Mouse (Mus musculus) liver, adult 10 weeks (tissue): Measurements from ENCODE around the gene Hist1h3c. TPM values are rescaled to one million over a fixed set of nuclear protein-coding genes. Genes with fewer than 3 reads are reported as not detected.

ENCODE experiments used
- polyA plus RNA-seq: library from polyadenylated mRNA; stranded (reverse); fragments of 350-450 nt; fragmentation: Illumina TruSeq; extraction: RNeasy Lipid Tissue Mini Kit (QIAGEN cat#74804); gene quantifications from one replicate; pipeline ENCODE4 v1.2.3, GENCODE M21; 2014; ENCODE audit warnings: low read depth, low replicate concordance

Hist1h3c gene
- polyA plus RNA-seq, result not detected

DNA sequence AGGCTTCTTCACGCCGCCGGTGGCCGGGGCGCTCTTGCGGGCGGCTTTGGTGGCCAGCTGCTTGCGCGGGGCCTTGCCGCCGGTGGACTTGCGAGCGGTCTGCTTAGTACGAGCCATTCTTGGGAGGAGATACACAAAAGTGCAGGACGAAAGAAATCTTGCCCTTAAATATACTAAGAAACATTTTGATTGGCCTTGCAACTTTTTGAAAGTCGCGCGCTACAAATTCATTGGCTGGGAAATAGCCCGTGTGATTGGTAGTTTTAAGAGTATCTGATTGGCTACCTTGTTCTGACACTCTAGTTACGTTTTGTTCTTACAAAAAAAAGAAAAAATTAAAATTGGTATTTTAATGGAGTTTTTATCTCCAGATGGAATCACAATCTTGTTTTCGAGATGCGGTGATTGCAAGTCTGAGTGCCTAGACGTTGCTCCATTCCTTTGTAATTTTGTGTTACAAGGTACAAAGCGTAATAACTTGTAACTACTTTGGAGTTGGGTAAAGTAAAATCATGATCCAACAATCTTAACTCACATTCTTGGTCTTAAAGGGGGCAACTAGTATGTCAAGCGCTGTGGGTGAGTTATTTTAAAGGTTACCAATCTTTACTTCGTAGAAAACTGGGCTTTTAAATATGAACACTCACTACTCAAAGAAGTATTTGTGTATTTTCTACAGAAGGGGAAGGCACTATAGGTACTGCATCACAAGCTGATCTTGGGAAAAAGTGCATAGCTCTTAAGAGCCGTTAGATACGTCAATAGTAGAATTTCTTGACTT, at the start of gene Hist1h3c:
Hist1h3c (minus strand) TSS at position 222 of the 781 bp plus-strand sequence.

GRCm38 (mm10) chr13:23769613-23770012, 24.2 kb upstream of the Hist1h3c start, which contains the start of gene Trim38:
Trim38 (plus strand) TSS chr13:23769913.

GRCm38 (mm10) chr13:23763586-23764323, 18.4 kb upstream of the Hist1h3c start, which contains the start of gene Hist1h1a:
Hist1h1a (plus strand) TSS chr13:23763666.

DNA sequence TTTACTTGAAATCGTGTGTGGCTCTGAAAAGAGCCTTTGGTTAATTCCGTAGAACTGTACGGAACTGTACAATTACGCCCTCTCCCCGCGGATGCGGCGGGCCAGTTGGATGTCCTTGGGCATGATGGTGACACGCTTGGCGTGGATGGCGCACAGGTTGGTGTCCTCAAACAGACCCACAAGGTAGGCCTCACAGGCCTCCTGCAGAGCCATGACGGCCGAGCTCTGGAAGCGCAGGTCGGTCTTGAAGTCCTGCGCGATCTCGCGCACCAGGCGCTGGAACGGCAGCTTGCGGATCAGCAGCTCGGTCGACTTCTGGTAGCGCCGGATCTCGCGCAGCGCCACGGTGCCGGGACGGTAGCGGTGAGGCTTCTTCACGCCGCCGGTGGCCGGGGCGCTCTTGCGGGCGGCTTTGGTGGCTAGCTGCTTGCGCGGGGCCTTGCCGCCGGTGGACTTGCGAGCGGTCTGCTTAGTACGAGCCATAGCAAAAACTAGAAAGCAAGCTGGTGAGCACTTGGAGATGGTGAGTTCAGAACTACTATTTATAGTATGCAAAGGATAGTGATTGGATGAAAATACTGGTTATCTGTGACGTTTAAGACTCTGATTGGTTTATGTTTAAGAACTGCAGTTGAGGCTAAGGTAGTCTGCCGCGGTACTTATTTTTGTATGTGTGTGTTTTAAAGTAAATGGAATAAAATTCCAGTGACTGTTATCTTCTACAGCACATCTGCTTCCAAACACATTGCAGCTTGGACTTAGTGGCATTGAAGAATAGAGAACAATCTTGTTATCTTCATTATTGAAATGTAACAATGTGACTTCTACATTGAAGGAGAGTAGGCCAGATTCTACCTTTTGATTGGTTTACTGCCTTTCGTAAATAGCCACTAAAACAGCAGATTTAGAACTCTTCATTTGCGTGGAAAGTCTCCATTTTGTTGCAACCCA, 16.7 kb upstream of the Hist1h3c start, which contains the start of gene Hist1h3a:
Hist1h3a (minus strand) TSS at position 516 of the 951 bp plus-strand sequence.

GRCm38 (mm10) chr13:23760972-23761864, 15.8 kb upstream of the Hist1h3c start, which contains the start of gene Hist1h4a:
Hist1h4a (minus strand) TSS chr13:23761230.

DNA sequence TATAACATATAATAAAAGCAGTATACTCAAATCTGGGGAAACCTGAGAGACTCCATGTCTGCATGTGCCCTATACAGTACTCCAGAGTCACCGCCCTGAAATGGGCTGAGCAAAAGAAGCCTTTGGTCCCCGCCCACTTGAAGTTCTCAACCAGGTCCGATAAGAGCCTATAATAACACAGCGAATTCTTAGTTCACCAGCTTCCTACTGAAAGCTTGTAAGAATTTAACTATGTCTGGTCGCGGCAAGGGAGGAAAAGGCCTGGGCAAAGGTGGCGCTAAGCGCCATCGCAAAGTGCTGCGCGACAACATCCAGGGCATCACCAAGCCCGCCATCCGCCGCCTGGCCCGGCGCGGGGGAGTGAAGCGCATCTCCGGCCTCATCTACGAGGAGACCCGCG, 11.4 kb upstream of the Hist1h3c start, which contains the start of gene Hist1h4b:
Hist1h4b (plus strand) TSS at position 224 of the 400 bp plus-strand sequence.

GRCm38 (mm10) chr13:23752067-23752741, 6.8 kb upstream of the Hist1h3c start, which contains the start of gene Hist1h3b:
Hist1h3b (plus strand) TSS chr13:23752267.

DNA sequence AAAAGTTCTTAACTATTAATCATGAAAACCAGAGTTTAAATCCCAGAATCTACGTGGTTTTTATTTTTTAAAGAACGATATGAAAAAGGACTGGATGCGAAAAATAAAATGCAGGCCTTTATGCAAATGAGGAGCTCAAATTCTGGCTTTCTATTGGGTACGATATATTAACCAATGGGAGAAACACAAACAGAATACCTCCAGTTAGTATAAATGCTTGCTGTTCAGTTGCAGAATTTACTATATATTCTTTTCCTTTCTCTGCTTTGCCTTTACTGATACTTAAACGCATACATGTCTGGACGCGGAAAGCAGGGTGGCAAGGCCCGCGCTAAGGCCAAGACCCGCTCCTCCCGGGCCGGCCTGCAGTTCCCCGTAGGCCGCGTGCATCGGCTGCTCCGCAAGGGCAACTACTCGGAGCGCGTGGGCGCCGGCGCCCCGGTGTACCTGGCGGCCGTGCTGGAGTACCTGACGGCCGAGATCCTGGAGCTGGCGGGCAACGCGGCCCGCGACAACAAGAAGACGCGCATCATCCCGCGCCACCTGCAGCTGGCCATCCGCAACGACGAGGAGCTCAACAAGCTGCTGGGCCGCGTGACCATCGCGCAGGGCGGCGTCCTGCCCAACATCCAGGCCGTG, 5.6 kb upstream of the Hist1h3c start, which contains the start of gene Hist1h2ab:
Hist1h2ab (plus strand) TSS at position 288 of the 639 bp plus-strand sequence.

GRCm38 (mm10) chr13:23746201-23747080, 1.0 kb upstream of the Hist1h3c start, which contains the start of gene Hist1h2bb:
Hist1h2bb (plus strand) TSS chr13:23746734.

GRCm38 (mm10) chr13:23738677-23739068, 6.7 kb downstream of the Hist1h3c start, which contains the start of gene Hist1h1c:
Hist1h1c (plus strand) TSS chr13:23738808.

GRCm38 (mm10) chr13:23710374-23711089, 34.9 kb downstream of the Hist1h3c start, which contains the start of gene Hfe:
Hfe (minus strand) TSS chr13:23710854.

DNA sequence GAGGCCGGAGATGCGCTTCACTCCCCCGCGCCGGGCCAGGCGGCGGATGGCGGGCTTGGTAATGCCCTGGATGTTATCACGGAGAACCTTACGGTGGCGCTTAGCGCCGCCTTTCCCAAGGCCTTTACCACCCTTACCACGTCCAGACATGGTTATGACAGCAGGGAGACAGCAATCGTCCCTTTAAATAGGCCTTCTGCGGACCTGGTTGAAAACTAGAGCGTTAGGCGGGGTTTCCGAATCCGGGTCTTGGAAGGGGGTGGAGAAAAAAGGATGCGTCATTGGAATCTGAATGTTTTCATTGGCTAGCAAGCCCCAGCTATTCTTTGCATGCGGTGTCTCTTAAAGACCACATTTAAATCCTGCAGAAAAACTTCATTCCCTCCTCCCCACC, 47.1 kb downstream of the Hist1h3c start, which contains the start of gene Hist1h4c:
Hist1h4c (minus strand) TSS at position 155 of the 394 bp plus-strand sequence.

DNA sequence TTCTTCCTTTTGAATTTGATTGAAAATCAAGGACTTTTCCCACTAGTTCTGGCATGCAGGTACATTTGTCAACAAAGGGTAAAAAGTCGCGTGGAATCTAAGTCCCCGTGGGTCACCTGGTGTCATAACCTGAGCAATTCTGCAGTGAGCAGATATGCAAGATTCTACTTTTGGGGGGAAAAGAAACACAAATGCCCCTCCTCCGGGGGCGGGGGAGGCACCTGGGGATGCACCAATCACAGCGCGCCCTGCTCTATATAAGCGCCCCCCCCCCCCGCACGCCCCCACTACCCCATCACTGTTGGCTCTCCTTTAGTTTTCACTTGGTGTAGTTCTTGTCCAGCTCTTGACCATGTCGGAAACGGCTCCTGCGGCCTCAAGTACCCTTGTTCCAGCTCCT, 49.9 kb downstream of the Hist1h3c start, which contains the start of gene Hist1h1t:
Hist1h1t (plus strand) TSS at position 301 of the 400 bp plus-strand sequence.

